Mouse (Mus musculus) stomach, embryonic 16.5 days (tissue): ENCODE results near the gene Cercam. TPM values are rescaled to one million over a fixed set of nuclear protein-coding genes. Genes with fewer than 3 reads are reported as not detected.

Experiments used
- ATAC-seq: fragments of 200-750 bp; cut with Nextera tagmentation; 2 replicates; pipeline ENCODE4 v1.8.0; 2017; ENCODE audit warnings: moderate number of reproducible peaks, moderate TSS enrichment; ENCODE audit not compliant: insufficient read depth, low FRiP score
- H3K27ac ChIP-seq: fragments of 300-500 bp; sonication (generic); 2 replicates; pipeline ENCODE4 v1.5.1; 2014; ENCODE audit warnings: low read length
- H3K27me3 ChIP-seq: fragments of 300-500 bp; sonication (generic); 2 replicates; pipeline ENCODE4 v1.6.1; 2014; ENCODE audit warnings: low read length, control low read depth, mixed read lengths; ENCODE audit not compliant: control insufficient read depth, insufficient read depth
- H3K36me3 ChIP-seq: fragments of 300-500 bp; sonication (generic); 2 replicates; pipeline ENCODE4 v1.6.1; 2014; ENCODE audit warnings: low read length; ENCODE audit not compliant: control insufficient read depth, insufficient read depth
- H3K4me1 ChIP-seq: fragments of 300-500 bp; sonication (generic); 2 replicates; pipeline ENCODE4 v1.6.1; 2014; ENCODE audit warnings: low read length, control low read depth, mixed read lengths; ENCODE audit not compliant: control insufficient read depth, insufficient read depth
- H3K4me2 ChIP-seq: fragments of 300-500 bp; sonication (generic); 2 replicates; pipeline ENCODE4 v1.6.1; 2014; ENCODE audit warnings: low read depth, low read length, mixed read lengths
- H3K4me3 ChIP-seq: fragments of 300-500 bp; sonication (generic); replicated peaks from 2 replicates; pipeline ENCODE4 v1.5.1; 2014; ENCODE audit warnings: mild to moderate bottlenecking, low read length
- H3K9ac ChIP-seq: fragments of 300-500 bp; sonication (generic); 2 replicates; pipeline ENCODE4 v1.6.1; 2014; ENCODE audit warnings: low read length
- H3K9me3 ChIP-seq: fragments of 300-500 bp; sonication (generic); replicated peaks from 2 replicates; pipeline ENCODE4 v1.6.1; 2016; ENCODE audit warnings: low read length, control low read depth; ENCODE audit not compliant: control insufficient read depth
- WGBS: fragments of 180-500 bp; shearing (Covaris S2); extraction: QIAGEN DNeasy Blood & Tissue Kit; methylation state at CpG from one replicate; pipeline ENCODE4 v1.1.7; 2014; 5-methylcytosine and 5-hydroxymethylcytosine counted together
- polyA plus RNA-seq: library from polyadenylated mRNA; unstranded; fragments of >200 nt; fragmentation: Nextera tagmentation; extraction: Ambion mirVana; gene quantifications from 2 replicates; pipeline ENCODE4 v1.2.1, GENCODE M21; 2015

Cercam gene
- polyA plus RNA-seq, 1 experiment from 2014 or later = 38.9 TPM

DNA sequence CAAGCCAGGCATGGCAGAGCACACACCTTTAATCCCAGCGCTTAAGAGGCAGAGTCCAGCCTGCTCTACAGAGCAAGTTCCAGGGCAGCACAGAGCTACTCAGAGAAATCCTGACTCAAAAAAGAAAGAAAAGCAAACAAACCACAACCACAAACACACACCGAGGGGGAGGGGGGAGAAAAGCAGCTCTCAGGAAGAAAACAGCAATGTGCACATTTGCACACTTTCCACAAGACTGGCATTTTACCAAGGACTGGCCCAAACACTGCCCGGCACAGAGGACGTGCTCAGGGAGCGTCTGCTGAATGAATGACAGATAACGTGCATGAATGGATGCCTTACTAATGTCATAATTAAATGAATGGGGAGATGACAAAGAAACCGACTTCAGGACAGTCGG, 19.9 kb upstream of the Cercam start:
- H3K9ac ChIP-seq = no peak overlapping the region
- 65% methylated on average over 8 of the region's 8 CpGs for WGBS
- no peaks in the 10 kb centered on the region for H3K9me3 ChIP-seq
- H3K4me2 ChIP-seq = no peak overlapping the region
- no peaks in the 10 kb centered on the region for H3K4me1 ChIP-seq
- H3K27ac ChIP-seq = no peak overlapping the region
- H3K27me3 ChIP-seq = peaks cover 33% of the 10 kb centered on the region
- ATAC-seq = no peak
- no peak overlapping the region for H3K4me3 ChIP-seq
- no peaks in the 10 kb centered on the region for H3K36me3 ChIP-seq

DNA sequence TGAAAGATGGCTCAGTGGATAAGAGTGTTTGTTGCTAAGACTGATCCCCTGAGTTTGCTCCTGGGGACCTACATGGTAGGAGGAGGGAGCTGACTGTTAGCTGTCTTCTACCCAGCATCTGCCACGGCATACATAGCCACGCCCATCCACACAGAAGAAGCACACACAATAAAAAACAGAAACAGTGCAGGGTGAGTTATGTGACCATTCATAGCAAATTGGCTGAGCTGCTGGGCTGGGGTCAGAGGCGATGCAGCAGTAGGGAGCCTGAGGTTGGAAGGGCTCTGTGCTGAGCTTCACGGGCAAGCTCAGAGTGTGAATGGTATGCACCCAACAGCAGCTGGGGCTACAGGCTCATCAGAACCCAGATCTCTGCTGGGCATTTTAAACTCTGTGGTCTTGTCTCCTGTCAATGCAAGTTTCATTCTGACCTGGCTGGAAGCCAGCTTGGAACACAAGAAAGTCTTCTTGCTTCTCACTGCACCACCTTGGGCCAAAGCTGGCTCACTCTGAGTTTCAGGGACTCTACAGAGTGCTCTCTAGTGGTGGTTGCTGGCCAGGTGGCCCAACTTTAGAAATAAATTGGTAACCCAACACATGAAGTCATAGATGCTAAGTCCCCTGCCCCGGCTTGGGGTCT, 19.0 kb upstream of the Cercam start:
- WGBS = 51% methylated on average over 5 of the region's 5 CpGs
- no peak for ATAC-seq
- H3K4me2 ChIP-seq = no peak overlapping the region

DNA sequence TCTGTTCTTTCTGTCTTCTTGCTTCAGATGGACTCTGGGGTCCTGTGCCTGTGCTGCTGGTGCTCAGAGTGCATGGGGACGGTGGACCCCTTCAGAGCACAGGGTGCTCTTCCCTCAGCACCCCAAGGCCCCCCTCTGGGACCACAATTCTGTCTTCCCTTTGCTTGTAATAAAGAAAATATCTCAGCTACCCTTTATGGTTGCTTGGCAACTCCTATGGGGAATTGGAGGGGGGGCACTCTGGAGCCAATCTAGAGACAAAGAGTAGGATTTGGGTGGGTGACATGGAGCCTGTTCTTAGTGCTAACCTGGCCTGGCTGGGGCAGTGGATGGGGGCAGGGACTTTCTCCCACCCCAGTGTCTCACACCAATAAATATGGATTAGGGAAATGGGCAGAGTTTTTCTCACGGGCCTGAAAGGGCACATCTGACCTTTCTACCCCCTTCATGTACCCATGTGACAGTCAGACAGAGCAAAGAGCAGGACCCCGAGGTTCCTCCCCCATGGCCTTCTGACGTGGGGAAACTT, 15.9 kb upstream of the Cercam start:
- 38% methylated on average over 4 of the region's 4 CpGs for WGBS
- H3K4me2 ChIP-seq = no peak overlapping the region
- H3K4me1 ChIP-seq = no peaks in the 10 kb centered on the region
- H3K4me3 ChIP-seq = no peak overlapping the region
- no peak for ATAC-seq
- H3K27ac ChIP-seq = no peak overlapping the region
- no peak overlapping the region for H3K9ac ChIP-seq
- no peaks in the 10 kb centered on the region for H3K27me3 ChIP-seq
- H3K36me3 ChIP-seq = no peaks in the 10 kb centered on the region
- H3K9me3 ChIP-seq = no peaks in the 10 kb centered on the region

More for the DNA sequence above, 19.0 kb upstream of the Cercam start:
- Histone ChIP-seq H3K4me1 (no peaks in the 10 kb centered on the region), H3K9ac (no peak overlapping the region), H3K9me3 (no peaks in the 10 kb centered on the region), H3K27ac (no peak overlapping the region), H3K36me3 (no peaks in the 10 kb centered on the region), H3K27me3 (peaks cover 24% of the 10 kb centered on the region), H3K4me3 (no peak overlapping the region)

DNA sequence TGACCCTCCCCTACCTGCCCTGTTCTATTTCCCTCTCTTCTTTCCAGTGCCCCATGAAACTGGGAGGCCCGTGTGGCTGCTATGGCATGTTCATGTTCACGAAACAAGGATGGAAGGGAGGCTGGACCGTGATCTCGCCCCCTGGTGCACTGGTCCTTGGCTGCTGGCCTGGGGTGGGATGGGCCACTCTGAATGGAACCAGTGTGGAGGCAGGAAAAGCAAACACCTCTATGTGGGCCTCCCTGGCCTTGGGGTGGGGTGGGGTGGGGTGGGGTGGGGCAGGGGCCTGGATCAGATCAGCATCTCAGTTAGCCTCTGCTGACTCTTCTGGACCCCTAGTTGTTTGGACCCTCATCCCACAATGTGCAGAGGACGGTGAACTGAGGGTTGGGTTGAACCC, 15.2 kb upstream of the Cercam start:
- Histone ChIP-seq H3K27me3 (no peaks in the 10 kb centered on the region), H3K9ac (no peak overlapping the region), H3K4me1 (no peaks in the 10 kb centered on the region), H3K4me3 (no peak overlapping the region), H3K36me3 (no peaks in the 10 kb centered on the region), H3K4me2 (no peak overlapping the region), H3K27ac (no peak overlapping the region), H3K9me3 (no peaks in the 10 kb centered on the region)
- 59% methylated on average over 5 of the region's 5 CpGs for WGBS
- no peak for ATAC-seq

DNA sequence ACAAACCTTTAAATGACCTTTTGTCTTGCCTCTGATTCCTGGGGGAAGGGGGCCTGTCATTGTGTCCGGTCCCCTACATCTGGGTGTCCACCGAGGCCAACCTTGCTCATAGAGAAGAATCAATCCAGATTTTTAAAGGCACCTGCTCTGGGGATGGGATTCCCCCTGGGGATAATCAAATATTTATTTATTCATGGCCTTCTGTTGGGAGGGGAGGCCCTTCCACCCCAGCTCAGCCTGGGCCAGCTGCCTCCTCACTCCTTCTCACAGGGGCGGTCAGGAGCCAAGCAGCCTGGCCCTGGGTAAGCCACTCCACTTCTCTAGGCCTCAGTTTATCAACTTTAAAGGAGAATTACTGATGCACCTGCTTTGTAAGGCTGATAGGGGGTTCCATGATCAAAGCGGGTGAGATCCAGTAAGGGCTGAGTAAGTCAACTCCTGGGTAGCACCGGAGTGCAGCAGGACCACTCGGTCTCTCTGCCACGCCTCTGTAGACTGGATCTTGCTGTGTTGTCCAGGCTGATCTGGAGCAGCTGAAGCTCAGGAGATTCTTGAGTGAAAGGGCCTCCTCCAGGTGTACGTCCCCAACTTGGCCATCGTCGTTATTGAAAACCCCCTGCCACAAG, 13.3 kb upstream of the Cercam start:
- no peak overlapping the region for H3K9ac ChIP-seq
- WGBS = 74% methylated on average over 10 of the region's 10 CpGs

DNA sequence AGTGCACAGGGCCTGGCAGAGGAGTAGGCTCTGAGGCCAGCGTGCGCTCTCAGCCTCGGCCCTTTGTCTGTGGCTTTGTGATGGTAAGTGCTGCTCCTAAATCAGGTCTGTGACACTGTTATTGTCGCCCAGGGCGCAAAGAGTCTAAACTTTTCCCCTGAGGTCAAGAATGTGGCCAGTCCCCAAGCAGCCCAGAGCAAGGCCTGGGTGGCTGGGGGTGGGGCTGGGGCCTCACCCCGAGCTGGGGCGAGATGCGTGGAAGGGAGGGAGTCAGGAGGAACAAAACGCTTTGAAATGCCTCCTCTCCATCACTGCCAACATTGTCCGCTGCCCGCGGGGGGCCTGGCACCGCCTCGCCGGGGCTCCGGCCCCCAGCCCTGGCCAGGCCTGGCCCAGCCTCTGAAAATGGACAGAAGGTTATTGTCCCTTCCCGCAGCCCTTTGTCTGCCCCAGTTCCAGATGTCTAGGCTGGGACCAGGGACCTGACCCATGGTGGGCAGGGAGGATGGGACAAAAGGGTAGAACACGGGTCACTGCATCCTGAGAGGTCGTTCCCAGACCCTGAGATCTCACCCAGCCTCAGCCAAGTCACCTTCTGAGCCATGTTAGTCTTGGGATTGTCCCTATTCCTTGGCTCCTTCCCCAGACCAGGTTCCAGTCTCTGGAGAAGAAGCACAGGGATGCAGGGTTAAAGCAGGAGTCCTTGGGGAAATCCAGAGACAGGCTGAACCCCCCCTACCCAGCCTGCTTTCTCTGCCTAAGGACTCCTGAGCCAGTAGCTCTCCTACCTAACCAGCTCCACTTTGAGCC, 12.3 kb upstream of the Cercam start:
- H3K9me3 ChIP-seq = no peaks in the 10 kb centered on the region
- WGBS = 26% methylated on average over 19 of the region's 19 CpGs
- H3K4me1 ChIP-seq = no peaks in the 10 kb centered on the region
- no peaks in the 10 kb centered on the region for H3K36me3 ChIP-seq
- H3K27ac ChIP-seq = no peak overlapping the region
- ATAC-seq = no peak
- no peaks in the 10 kb centered on the region for H3K27me3 ChIP-seq
- no peak overlapping the region for H3K4me2 ChIP-seq
- no peak overlapping the region for H3K4me3 ChIP-seq
- no peak overlapping the region for H3K9ac ChIP-seq

More for the DNA sequence above, 13.3 kb upstream of the Cercam start:
- H3K36me3 ChIP-seq = no peaks in the 10 kb centered on the region
- H3K4me1 ChIP-seq = no peaks in the 10 kb centered on the region
- H3K27ac ChIP-seq = no peak overlapping the region
- H3K4me3 ChIP-seq = no peak overlapping the region
- no peak overlapping the region for H3K4me2 ChIP-seq
- no peaks in the 10 kb centered on the region for H3K9me3 ChIP-seq
- no peak for ATAC-seq
- no peaks in the 10 kb centered on the region for H3K27me3 ChIP-seq

DNA sequence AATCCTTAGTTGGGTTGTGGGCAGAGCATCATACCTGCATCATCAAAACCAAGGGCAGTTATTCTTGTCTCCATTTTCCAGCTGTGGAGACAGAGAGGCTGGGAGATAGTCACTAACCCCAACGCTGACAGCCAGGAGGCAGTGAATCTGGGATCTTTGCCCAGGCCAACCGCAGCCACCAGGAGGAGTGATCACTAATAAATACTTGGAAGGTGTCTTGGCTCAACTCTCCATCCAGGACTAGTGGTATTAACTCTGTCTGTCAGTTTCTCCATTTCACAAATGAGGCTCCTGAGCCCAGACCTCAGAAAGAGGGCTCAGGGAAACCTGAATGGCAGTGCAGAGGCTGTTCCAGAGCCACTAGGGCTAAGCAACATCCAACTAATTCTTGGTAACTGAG, 11.6 kb upstream of the Cercam start:
- ATAC-seq = no peak
- no peaks in the 10 kb centered on the region for H3K36me3 ChIP-seq
- no peaks in the 10 kb centered on the region for H3K9me3 ChIP-seq
- no peaks in the 10 kb centered on the region for H3K4me1 ChIP-seq
- 37% methylated on average over 2 of the region's 2 CpGs for WGBS
- no peaks in the 10 kb centered on the region for H3K27me3 ChIP-seq
- no peak overlapping the region for H3K9ac ChIP-seq
- no peak overlapping the region for H3K4me3 ChIP-seq
- H3K27ac ChIP-seq = no peak overlapping the region
- no peak overlapping the region for H3K4me2 ChIP-seq

DNA sequence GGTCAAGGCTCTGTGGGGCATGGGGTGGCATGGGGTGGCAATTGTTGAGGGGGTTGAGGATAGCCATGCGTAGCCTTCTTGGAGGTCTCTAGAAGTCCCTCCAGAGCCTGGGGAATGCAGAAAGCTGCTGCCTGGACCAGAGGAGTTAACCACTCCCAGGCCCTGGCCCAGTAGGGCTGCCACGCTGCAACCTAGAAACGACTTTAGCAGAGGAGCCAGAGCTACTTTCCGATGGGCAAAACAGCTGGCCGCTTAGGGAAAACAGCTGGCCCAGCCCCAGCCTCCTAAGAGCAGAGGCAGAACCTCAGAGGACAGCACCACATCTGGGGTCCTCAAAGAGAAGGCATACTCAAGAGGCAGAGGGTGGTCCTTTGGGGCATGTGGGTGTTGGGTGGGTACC, 11.0 kb upstream of the Cercam start:
- Histone ChIP-seq H3K36me3 (no peaks in the 10 kb centered on the region), H3K4me1 (no peaks in the 10 kb centered on the region), H3K27ac (no peak overlapping the region), H3K9ac (no peak overlapping the region; the same call in 1 of the 2 replicates), H3K27me3 (no peaks in the 10 kb centered on the region), H3K9me3 (no peaks in the 10 kb centered on the region), H3K4me2 (no peak overlapping the region), H3K4me3 (no peak overlapping the region)
- WGBS = 71% methylated on average over 5 of the region's 5 CpGs
- ATAC-seq = no peak
